In genomic region chr1:182955047-182955620, GRCm38 (mm10) we compare ENCODE assay signal across 8 mouse cellular contexts. TPM values are rescaled to one million over a fixed set of nuclear protein-coding genes. Genes with fewer than 3 reads are reported as not detected.
A peak's percentile ranks its signal among the peaks of the same experiment; 100 is the strongest.
DNase-seq lines count a peak whose midpoint lies in the region; ATAC-seq and TF ChIP-seq lines count a peak whose summit lies in the region.

No protein-coding gene starts in this region.

- H3K4me3 ChIP-seq in spleen, adult 2 months (ENCODE audit: extremely low read depth, insufficient read depth, insufficient read length) = peak overlapping the region; percentile 50; the same call in 1 of the 2 replicates
- H3K4me3 ChIP-seq in liver, embryonic 14.5 days (ENCODE audit: insufficient read depth in 1 of 2, low read depth in 2 of 2, low read length in 2 of 2) = peak overlapping the region; percentile 39 to 60

- no peaks in the 10 kb centered on the region for H3K27me3 ChIP-seq in spleen, adult 2 months (ENCODE audit: control insufficient read depth, insufficient read depth, low read length)
- H3K27me3 ChIP-seq in liver, embryonic 14.5 days (ENCODE audit: control insufficient read depth, insufficient read depth, low read length) = no peaks in the 10 kb centered on the region

- H3K4me2 ChIP-seq in liver, embryonic 14.5 days (ENCODE audit: low read depth) = peak overlapping the region; percentile 59

- TF ChIP-seq POLR2A in spleen, adult 2 months (IDR thresholded peaks at IDR 0.05; ENCODE audit: low read depth, low read length) = no peak

- peak; percentile 24 to 37; a peak in 2 of 4 replicates for ATAC-seq in hematopoietic stem cell, adult 5-6 weeks (replicated peaks in 1 of 2; ENCODE audit: insufficient read depth in 1 of 2, low FRiP score in 2 of 2, low TSS enrichment in 1 of 2, low read depth in 1 of 2, poor library complexity in 2 of 2, severe bottlenecking in 2 of 2)
- ATAC-seq in liver, embryonic 14.5 days (ENCODE audit: insufficient read depth) = no peak
- peak; percentile 63 for ATAC-seq in neutrophil, adult 5-6 weeks (ENCODE audit: extremely low read depth, insufficient number of reproducible peaks, low FRiP score, poor library complexity, severe bottlenecking)

- no peaks in the 10 kb centered on the region for H3K9me3 ChIP-seq in liver, embryonic 14.5 days (ENCODE audit: control insufficient read depth, low read length)

- no peak for TF ChIP-seq EP300 in liver, embryonic 14.5 days (IDR thresholded peaks at IDR 0.05; ENCODE audit: low read depth)

- intact Hi-C loops in left cerebral cortex, postnatal 4 days (cut with DNase I) = loop anchor here (5.0 kb wide), 1 partner anchor 393 kb away; no protein-coding TSS in a partner anchor

- no peaks in the 10 kb centered on the region for H3K36me3 ChIP-seq in spleen, adult 2 months (ENCODE audit: control insufficient read depth, insufficient read depth, low read length)
- H3K36me3 ChIP-seq in liver, embryonic 14.5 days (replicated peaks; ENCODE audit: control insufficient read depth, insufficient read depth, low read depth) = no peaks in the 10 kb centered on the region

- TF ChIP-seq CTCF in spleen, adult 2 months (IDR thresholded peaks at IDR 0.05; ENCODE audit: extremely low read depth, insufficient read depth, insufficient read length, insufficient replicate concordance) = no peak
- TF ChIP-seq CTCF in liver, embryonic 14.5 days (IDR thresholded peaks at IDR 0.05; ENCODE audit: low read depth) = no peak

- H3K4me1 ChIP-seq in spleen, adult 2 months (ENCODE audit: control insufficient read depth, insufficient read depth, insufficient read length) = peaks cover 5% of the 10 kb centered on the region; the same call in 1 of the 2 replicates
- peaks cover 0 to 29% of the 10 kb centered on the region in 2 experiments; a peak in 3 of 4 replicates for H3K4me1 ChIP-seq in liver, embryonic 14.5 days (replicated peaks; ENCODE audit: control insufficient read depth in 2 of 2, insufficient read depth in 2 of 2, low read length in 1 of 2)

- no peak overlapping the region for H3K9ac ChIP-seq in liver, embryonic 14.5 days (replicated peaks)

- H3K27ac ChIP-seq in spleen, adult 2 months (ENCODE audit: insufficient read depth, low read length) = no peak overlapping the region
- H3K27ac ChIP-seq in liver, embryonic 14.5 days = no peak overlapping the region

- no peak for DNase-seq in spleen, adult 2 months (ENCODE audit: low read depth in 1 of 2, low spot score in 2 of 2)
- no peak for DNase-seq in spleen, adult 12 weeks (ENCODE audit: low spot score)
- DNase-seq in liver, embryonic 14.5 days (ENCODE audit: low read depth in 3 of 3, low spot score in 3 of 3) = no peak
- DNase-seq in left cerebral cortex, postnatal 4 days = no peak
- no peak for DNase-seq in cerebellum, adult 11 months
- no peak for DNase-seq in frontal cortex, postnatal 10 days (ENCODE audit: low spot score in 2 of 2)

- WGBS in spleen, adult 2 months = 21% methylated on average over 15 of the region's 15 CpGs
- 12% methylated on average over 15 of the region's 15 CpGs for WGBS in liver, embryonic 14.5 days (ENCODE audit: insufficient replicate concordance)

RNA-seq across cellular contexts. Expression of gene Tlr5, which starts 0.5 kb away (rescaled TPM):
- 1.1 and 1.6 TPM in 2 replicates for polyA plus RNA-seq in spleen, adult 2 months (2012; rRNA removed)
- total RNA-seq in hematopoietic stem cell, adult 5-6 weeks (2017) = 1.3 TPM in 1 of 2 replicates, not detected in the other
- polyA plus RNA-seq in liver, embryonic 14.5 days (2012; rRNA removed) = 0.94 and 0.98 TPM in 2 replicates
- polyA plus RNA-seq in liver, embryonic 14.5 days (2014; fragmentation: Nextera tagmentation; extraction: Ambion mirVana) = 0.90 and 1.1 TPM in 2 replicates
- 7.4 and 12.0 TPM in 2 replicates for total RNA-seq in neutrophil, adult 5-6 weeks (2017)
- total RNA-seq in left cerebral cortex, postnatal 4 days (2021) = under 1 TPM; 0.46 to 0.54 TPM
